Mouse (Mus musculus): ENCODE results near the gene Zfp319. TPM values are rescaled to one million over a fixed set of nuclear protein-coding genes. Genes with fewer than 3 reads are reported as not detected.

Zfp319 gene
- 10 to 100 TPM; 25.2 to 26.2 TPM for total RNA-seq (2023)

DNA sequence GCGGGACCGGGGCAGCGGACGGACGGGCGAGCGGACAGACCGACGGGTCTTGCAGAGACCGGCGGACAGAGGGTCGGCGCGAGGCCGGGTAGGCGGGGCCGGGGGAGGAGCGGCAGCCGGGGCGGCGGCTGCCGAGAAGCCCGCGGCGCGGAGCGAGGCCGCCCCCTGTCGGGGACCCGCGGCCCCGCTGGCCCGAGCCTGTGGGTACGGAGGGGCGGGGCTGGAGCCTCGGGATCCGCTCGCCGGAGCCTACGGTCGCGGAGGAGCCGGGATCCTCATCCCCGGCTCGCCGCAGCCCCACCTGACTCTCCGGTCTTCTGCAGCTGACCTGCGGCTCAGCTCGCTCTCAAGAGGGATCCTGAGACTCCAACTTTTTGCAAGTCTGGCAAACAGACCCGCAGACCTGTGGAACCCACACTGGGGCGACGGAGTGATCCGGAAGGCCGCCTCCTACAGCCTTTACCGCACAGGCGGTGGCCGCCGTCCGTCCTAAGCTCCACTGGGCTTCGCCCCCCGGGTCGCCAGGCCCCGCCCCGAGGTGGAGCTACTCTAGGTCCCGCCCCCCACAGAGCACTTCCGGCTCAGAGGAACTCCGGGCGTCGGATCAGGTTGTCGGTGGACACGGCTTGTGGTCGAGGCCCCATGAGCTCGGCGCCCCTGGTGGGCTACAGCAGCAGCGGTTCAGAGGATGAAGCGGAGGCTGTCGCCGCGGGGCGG is at the start of gene Zfp319, which contains the start of gene Usb1:
TSS of gene Zfp319 (minus strand) at position 231 of the 717 bp plus-strand sequence.
TSS of gene Usb1 (plus strand) at position 565 of the 717 bp plus-strand sequence.

DNA sequence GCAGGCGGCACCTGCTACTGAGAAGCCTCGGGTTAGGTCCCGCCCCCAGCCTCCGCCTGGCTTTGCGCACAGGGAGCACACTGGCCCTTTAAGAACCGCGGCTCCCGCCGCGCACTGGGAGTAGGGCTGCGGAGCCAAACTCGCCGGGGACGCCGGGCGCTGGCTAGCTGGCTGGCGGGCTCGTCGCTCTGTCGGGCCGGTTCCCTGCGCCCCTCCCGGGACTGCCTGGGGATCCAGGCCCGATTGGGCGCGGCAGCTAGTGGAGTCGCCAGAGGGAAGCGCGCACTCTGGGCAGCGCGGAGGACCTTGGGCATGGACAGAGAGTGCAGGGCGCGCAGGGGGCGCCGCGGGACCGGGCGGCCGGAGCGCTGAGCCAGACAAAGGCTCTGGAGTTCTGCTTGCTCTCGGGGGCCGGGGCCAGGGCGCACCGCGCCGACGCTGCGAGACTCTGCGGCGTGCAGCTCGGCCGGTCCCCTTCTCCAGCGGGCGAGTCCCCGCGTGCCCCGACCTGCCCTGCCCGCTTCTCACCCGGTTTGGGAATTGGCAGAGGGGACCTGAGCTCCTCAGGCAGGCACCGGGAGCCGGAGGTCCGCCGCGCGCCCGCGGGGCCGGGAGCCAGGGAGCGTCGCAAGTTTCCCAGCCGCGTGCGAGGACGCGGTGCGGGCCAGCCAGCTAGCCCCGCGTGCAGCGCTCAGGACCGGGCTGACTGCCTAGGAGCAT is 20.6 kb upstream of the Zfp319 start, which contains the start of gene Mmp15:
TSS of gene Mmp15 (plus strand) at position 118 of the 720 bp plus-strand sequence.

DNA sequence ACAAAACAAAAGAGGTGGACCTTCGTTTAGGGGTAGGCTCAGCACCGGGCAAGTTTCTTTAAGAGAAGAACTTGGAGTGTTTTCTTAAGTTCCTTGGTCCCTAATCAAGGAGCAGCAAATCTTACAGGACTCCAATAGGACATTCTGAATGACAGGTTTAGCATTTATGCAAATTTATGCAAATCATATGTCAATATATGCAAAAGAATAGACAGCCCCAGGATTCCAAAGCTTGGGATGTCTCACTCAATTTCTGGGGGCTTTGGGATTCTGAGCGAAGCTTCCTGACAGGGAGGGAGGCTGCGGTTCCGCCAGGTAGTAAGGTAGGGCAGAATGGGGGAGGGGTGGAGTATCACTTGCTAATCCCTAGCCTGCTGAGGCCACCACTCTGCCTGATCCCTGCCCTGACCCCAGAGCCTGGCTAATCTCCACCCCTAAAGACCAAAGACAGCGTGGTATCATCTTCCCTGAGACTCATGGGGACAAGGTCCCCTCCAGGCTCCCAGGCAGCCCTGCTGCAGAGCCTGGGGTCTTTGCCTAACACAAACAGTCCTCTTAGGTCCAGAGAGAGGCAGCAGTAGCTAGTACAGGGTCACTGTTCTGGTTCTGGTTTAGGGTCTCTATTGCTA is 21.3 kb downstream of the Zfp319 start, which contains the start of gene Tepp:
TSS of gene Tepp (plus strand) at position 225 of the 629 bp plus-strand sequence.

GRCm38 (mm10) chr8:95306431-95306830 is 25.3 kb downstream of the Zfp319 start, which contains the start of gene Cngb1:
Gene Cngb1, minus strand, starts transcription at chr8:95306585.

Other genes with a start within 250 kb of the Zfp319 start
- 1 to 10 TPM; 4.2 to 4.5 TPM for gene Kifc3, start 129.1 kb downstream of the Zfp319 start, total RNA-seq (2023)
- gene Cngb1, start 25.4 kb downstream of the Zfp319 start, total RNA-seq (2023): not detected
- not detected for gene Tepp, start 21.4 kb downstream of the Zfp319 start, total RNA-seq (2023)
- 10 to 100 TPM; 53.7 to 58.1 TPM for gene Usb1, start 334 bp upstream of the Zfp319 start, total RNA-seq (2023)
- under 1 TPM in 1 of 2 experiments, not detected in 1; 0.21 TPM for gene Mmp15, start 20.3 kb upstream of the Zfp319 start, total RNA-seq (2023)
- gene Cfap20, start 102.9 kb upstream of the Zfp319 start, total RNA-seq (2023): 100 to 1,000 TPM in 1 of 2 experiments, 10 to 100 TPM in 1; 97.6 to 101 TPM
- 10 to 100 TPM; 84.3 to 92.1 TPM for gene Csnk2a2, start 158.1 kb upstream of the Zfp319 start, total RNA-seq (2023)
- gene Ccdc113, start 202.1 kb upstream of the Zfp319 start, total RNA-seq (2023): not detected
- gene Prss54, start 244.4 kb upstream of the Zfp319 start, total RNA-seq (2023): not detected

Measured in B cell, adult 67 days (primary cell).